Mouse (Mus musculus) heart, postnatal 36 days (tissue): ENCODE data around the gene Snx5. TPM values are rescaled to one million over a fixed set of nuclear protein-coding genes. Genes with fewer than 3 reads are reported as not detected.
A peak's percentile ranks its signal among the peaks of the same experiment; 100 is the strongest.

Experiments used
- DNase-seq, 2 experiments: peaks; one replicate each; pipeline ENCODE4 v3.0.0; 2021 to 2022
- intact Hi-C: fragments of 180-260 bp; cut with DNase I; formaldehyde crosslinking; loops from one replicate; pipeline ENCODE4 v1.15.1; 2025
- total RNA-seq, 2 experiments: library from RNA; stranded (reverse); gene quantifications; 2 replicates each; pipeline ENCODE4 v1.2.3; 2021

The Snx5 gene
- total RNA-seq, 2 experiments from 2014 or later: 54.1 to 57.4 TPM

- intact Hi-C loops: no loop called here
- no peak for DNase-seq
Observed at GRCm38 (mm10) chr2:144268446-144269305, 2.0 kb downstream of the Snx5 start.

- intact Hi-C loops: no loop called here
- no peak for DNase-seq
Observed at GRCm38 (mm10) chr2:144267731-144268015, 3.0 kb downstream of the Snx5 start.

GRCm38 (mm10) chr2:144267004-144267730, 3.5 kb downstream of the Snx5 start:
- no peak for DNase-seq
- intact Hi-C loops: no loop called here

GRCm38 (mm10) chr2:144265916-144266683, 4.6 kb downstream of the Snx5 start:
- DNase-seq: peak; percentile 24 to 45
- intact Hi-C loops: no loop called here

- DNase-seq: no peak
- intact Hi-C loops: no loop called here
Observed at GRCm38 (mm10) chr2:144265120-144265488, 5.6 kb downstream of the Snx5 start.

GRCm38 (mm10) chr2:144264398-144265119, 6.1 kb downstream of the Snx5 start:
- intact Hi-C loops: no loop called here
- no peak for DNase-seq

GRCm38 (mm10) chr2:144262837-144263236, 7.9 kb downstream of the Snx5 start:
- DNase-seq: no peak
- intact Hi-C loops: no loop called here

GRCm38 (mm10) chr2:144250111-144250510, 20.6 kb downstream of the Snx5 start:
- intact Hi-C loops: no loop called here
- no peak for DNase-seq

- intact Hi-C loops: no loop called here
- no peak for DNase-seq
Observed at GRCm38 (mm10) chr2:144248613-144249376, 21.9 kb downstream of the Snx5 start.

GRCm38 (mm10) chr2:144247337-144247978, 23.2 kb downstream of the Snx5 start:
- DNase-seq: peak; percentile 36 to 40
- intact Hi-C loops: no loop called here

- DNase-seq: no peak
Observed at GRCm38 (mm10) chr2:144246270-144246669, 24.4 kb downstream of the Snx5 start.

GRCm38 (mm10) chr2:144245464-144245863, 25.2 kb downstream of the Snx5 start:
- intact Hi-C loops: no loop called here
- peak in 1 of 2 experiments; percentile 28 for DNase-seq

More at GRCm38 (mm10) chr2:144246270-144246669, 24.4 kb downstream of the Snx5 start:
- intact Hi-C loops: no loop called here

- no peak for DNase-seq
- intact Hi-C loops: loop anchor here (5.0 kb wide), 1 partner anchor 487 kb away; no protein-coding TSS in a partner anchor
Observed at GRCm38 (mm10) chr2:144240095-144240899, 30.4 kb downstream of the Snx5 start.

- no peak for DNase-seq
- intact Hi-C loops: no loop called here
Observed at GRCm38 (mm10) chr2:144239318-144239717, 31.4 kb downstream of the Snx5 start.

GRCm38 (mm10) chr2:144238341-144238740, 32.4 kb downstream of the Snx5 start:
- DNase-seq: peak; percentile 70 to 71
- intact Hi-C loops: no loop called here

- DNase-seq: no peak
- intact Hi-C loops: no loop called here
Observed at GRCm38 (mm10) chr2:144236791-144237584, 33.7 kb downstream of the Snx5 start.

- DNase-seq: no peak
- intact Hi-C loops: no loop called here
Observed at GRCm38 (mm10) chr2:144235776-144236175, 34.9 kb downstream of the Snx5 start.

GRCm38 (mm10) chr2:144233534-144233933, 37.2 kb downstream of the Snx5 start:
- intact Hi-C loops: no loop called here
- DNase-seq: no peak
